Mouse (Mus musculus): ENCODE results near the gene Olfr804.

Olfr804 gene

DNA sequence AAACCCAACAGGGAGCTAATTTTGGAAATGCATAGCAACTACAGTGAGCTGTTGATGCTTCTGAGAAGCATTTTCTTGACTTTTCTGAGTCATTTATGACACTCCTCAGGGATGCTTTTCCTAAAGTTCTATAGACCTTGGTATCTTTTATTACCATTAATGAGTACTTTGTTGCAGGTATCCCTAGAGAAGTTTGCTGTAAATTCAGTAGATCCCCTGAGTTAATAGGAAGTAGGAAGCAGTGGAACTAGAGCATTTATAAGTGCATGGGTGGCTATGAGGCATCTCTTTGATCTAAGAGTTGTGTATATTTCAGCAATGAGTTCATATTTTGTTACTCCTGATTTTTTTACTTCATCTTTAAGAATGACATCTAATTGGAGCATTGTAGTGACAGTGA lies at the start of gene Olfr804:
Olfr804 (plus strand) TSS at position 301 of the 400 bp plus-strand sequence.
- DNase-seq (ENCODE audit: inconsistent age in 2 of 2, low spot score in 1 of 2), result no peak

DNA sequence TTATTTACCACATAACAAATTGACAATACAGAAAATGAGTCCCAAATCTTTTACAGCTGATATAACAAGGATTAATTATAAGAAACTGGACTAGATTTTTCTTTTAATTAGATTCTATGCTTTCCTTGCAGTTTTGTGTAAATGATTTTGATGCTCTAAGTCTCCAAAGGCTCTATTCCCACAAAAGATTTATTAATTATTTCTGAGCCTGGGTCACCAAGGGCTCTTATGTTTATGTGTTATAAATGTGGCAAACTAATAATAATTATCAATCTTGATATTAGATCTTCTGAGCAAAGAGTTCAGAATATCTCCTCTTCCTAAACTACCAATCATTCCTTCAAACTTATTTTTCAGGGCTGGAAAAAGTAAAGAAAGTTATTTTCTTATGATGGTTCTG lies 45.6 kb upstream of the Olfr804 start, which contains the start of gene Olfr800:
Olfr800 (plus strand) TSS at position 301 of the 400 bp plus-strand sequence.
- no peak for DNase-seq (ENCODE audit: inconsistent age in 2 of 2, low spot score in 1 of 2)

DNA sequence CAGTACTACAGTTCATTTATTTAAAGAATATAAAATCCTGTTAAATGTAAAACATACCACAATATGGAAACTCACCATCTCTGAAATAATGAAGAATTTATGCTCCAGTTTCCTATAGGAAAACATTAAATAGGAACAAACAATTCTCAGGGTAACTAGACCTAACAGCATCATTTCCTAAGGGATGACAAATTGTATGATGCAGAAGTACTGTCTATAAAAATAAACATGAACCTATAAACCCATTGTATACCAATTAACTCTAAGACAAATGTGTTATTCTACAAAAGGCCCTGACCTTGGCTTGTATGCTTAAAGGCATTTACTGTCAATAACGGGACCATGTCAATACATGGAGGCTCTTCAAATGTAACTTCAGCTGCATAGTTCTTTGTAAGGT lies 29.2 kb upstream of the Olfr804 start, which contains the start of gene Olfr801:
Olfr801 (minus strand) TSS at position 101 of the 400 bp plus-strand sequence.
- no peak for DNase-seq (ENCODE audit: inconsistent age in 2 of 2, low spot score in 1 of 2)

DNA sequence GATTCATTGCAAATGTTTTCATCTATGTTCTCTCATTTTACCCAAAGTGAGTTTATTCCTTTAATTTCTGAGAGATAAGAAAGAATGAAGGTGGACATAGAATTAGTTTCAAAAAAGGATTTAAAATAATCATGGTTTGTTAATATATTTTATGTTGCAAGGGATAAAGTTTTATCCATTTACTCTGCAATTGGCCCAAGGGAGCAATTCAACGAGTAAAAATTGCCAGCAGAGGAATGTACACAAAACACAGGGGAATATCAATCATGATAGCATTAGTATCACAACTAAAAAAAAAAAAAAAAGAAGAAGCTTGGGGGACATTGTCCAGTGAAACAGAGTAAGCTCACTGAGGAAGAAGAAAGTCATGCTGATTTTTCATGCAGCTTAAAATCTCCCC lies 14.9 kb upstream of the Olfr804 start, which contains the start of gene Olfr802:
Olfr802 (minus strand) TSS at position 101 of the 400 bp plus-strand sequence.
- no peak for DNase-seq (ENCODE audit: inconsistent age in 2 of 2, low spot score in 1 of 2)

DNA sequence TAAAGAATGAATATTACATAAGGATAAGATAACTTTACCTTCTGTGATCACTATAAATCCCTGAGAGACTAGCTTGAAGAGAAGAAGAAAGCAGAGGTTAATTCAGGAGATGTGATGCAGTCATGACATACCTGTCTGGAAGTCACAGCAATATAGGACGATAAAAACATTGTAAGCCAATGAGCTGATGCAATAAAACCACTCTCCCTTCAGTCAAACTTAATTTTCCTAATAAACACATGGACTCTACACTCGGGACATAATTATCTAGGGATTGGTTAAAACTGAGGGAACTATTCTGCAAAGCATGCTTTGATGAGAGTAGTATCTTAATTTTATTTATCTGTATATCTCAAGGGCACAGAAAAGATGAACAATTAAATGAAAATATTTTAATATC lies 8.8 kb upstream of the Olfr804 start, which contains the start of gene Olfr803:
Olfr803 (minus strand) TSS at position 101 of the 400 bp plus-strand sequence.
- no peak for DNase-seq (ENCODE audit: inconsistent age in 2 of 2, low spot score in 1 of 2)

DNA sequence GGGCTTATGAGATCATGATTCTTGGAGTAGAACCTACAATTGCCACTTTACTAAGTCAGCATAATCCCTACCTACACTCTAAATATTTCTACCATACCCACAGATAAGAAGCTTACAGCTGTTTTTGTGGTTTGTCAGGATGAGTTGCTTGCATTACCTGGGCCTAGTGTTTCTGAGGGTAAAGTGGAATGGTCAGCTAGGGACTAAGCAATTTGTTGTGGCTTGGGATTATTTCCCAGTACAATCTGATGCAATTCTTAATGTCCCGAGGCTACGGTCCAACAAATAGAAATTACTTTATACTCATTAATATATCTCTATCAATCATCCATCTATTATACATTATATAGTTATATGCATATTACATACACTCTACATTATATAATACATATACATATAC lies 26.3 kb downstream of the Olfr804 start, which contains the start of gene Olfr805:
Olfr805 (minus strand) TSS at position 101 of the 400 bp plus-strand sequence.
- no peak for DNase-seq (ENCODE audit: inconsistent age in 2 of 2, low spot score in 1 of 2)

DNA sequence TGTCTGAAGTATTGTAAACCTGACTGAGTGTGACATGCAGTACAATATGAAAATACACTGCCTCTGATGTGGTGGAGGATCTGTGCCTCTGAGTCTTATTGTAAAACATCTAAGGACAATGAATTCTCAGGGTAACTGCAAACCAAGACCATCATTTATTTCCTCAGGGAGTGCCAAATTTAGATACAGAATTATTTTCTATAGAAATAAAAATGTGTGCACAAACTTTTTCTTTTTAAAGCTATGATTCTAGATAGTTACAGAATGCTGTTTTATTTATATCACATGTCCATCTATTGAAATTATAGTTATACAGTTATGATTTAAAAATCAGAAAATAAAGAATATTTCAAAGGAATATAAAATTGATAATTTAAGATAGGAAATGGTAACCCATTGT lies 38.8 kb downstream of the Olfr804 start, which contains the start of gene Olfr806:
Olfr806 (minus strand) TSS at position 101 of the 400 bp plus-strand sequence.
- DNase-seq (ENCODE audit: inconsistent age in 2 of 2, low spot score in 1 of 2), result no peak

DNA sequence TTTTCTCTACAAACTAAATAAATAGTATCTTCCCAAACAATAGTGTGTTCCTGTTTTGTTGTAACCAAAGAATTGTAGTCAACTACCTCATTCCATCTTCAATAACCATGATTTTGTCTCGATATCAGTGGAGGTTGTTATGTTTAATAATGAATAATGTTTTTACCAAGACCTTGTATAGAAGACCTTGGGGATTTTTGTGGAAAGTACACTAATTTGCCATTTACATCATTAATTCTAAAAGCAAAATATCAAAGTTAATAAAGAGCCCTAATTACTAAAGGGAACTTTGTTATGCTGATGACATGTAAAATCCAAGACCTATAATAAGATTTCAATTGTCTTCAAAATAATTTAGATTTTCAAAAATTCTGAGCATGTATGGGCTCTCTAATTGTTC lies 54.7 kb downstream of the Olfr804 start, which contains the start of gene Olfr807:
Olfr807 (minus strand) TSS at position 101 of the 400 bp plus-strand sequence.
- no peak for DNase-seq (ENCODE audit: inconsistent age in 2 of 2, low spot score in 1 of 2)
